Mouse (Mus musculus) left cerebral cortex, postnatal 10 days (tissue): ENCODE results near the gene Gm20388. TPM values are rescaled to one million over a fixed set of nuclear protein-coding genes. Genes with fewer than 3 reads are reported as not detected.

Experiments used
- DNase-seq, 2 experiments: peaks; one replicate each; pipeline ENCODE4 v3.0.0; 2021 to 2022; ENCODE audit warnings: low spot score in 2 of 2, mixed read lengths in 1 of 2; ENCODE audit errors: extremely low spot score in 1 of 2
- intact Hi-C: fragments of 180-260 bp; cut with DNase I; formaldehyde crosslinking; loops from one replicate; pipeline ENCODE4 v1.15.1; 2025
- total RNA-seq, 2 experiments: library from RNA; stranded (reverse); gene quantifications; 2 replicates each; pipeline ENCODE4 v1.2.3; 2021

Gm20388 gene
- total RNA-seq, 2 experiments from 2014 or later, result 4.4 to 9.0 TPM

DNA sequence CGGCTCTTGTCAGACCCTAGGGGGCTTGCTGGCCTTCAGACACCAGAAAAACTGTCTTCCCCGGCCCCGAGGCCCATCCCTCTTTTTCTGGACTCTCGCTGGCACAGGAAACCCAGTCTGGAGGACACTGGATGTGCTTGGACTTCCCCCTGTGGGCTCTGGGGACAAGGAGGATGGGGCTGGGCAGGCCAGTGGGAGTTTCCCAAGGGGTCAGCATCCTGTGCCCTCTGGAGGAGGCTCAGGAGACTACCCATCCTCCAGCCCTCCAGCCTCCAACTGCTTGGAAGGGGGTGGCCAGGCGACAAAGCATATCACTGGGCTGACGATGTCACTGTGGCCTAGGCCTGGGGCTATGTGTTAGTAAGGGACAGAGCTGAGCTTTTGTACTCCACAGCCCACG, 898.4 kb downstream of the Gm20388 start:
- intact Hi-C loops, result no loop called here
- peak in 1 of 2 experiments; percentile 61 for DNase-seq

DNA sequence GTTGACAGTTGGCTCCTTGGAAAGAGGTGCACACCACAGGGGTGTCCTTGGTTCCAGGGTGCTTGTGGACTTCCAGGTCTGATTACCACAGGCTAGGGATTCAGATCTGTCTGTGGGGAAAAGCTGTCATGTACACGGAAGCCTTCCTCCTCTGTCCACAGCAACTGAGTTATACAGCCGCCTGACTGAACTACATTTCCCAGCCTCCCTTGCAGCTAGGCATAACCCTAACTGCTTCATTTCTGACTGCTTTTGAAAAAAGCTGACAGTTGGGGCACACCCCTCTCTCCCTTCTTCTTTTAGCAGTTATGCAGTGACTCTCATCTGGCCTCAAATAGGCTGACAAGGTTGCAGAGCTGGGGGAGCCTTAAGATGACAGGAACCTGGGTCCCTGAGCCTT, 901.3 kb downstream of the Gm20388 start:
- DNase-seq, result no peak
- intact Hi-C loops, result no loop called here

DNA sequence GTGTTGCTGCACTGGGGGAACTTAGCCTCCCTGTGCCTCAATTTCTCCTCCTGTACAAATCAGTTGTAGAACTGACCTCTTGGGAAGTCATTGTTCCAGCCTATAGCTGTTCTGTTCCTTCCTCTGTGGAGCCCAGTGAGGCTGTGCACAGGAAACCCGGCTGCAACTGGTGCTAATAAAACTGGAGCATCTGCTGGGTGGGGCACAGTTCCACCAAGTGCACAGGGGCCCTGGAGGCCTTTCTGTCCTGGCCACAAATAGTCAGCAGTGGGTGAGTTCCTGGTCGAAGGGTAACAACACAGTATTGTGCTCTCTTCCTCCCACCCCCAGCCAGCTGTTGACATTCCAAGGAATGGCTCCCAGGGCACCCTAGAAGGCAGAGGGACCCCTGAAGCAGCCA, 902.4 kb downstream of the Gm20388 start:
- intact Hi-C loops, result no loop called here
- no peak for DNase-seq

DNA sequence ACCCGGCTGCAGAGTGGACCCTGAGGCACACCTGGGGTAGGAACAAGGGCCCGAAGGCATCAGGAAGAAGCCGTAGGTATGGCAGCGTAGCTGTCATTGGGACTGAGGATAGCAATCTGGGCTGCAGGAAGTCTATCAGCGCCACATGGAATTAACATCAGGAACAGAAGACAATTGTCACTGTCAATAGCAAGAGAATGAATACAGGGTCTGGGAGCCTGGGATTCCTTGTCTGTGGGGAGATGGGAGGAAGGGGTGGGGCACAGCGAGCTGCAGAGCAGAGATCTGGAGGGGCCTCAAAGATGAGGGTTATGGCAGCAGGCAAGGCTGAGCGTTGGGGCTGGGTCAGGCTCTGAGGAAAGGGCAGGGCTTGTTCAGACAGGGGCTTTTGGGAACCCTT, 903.2 kb downstream of the Gm20388 start:
- intact Hi-C loops, result no loop called here
- DNase-seq, result no peak

DNA sequence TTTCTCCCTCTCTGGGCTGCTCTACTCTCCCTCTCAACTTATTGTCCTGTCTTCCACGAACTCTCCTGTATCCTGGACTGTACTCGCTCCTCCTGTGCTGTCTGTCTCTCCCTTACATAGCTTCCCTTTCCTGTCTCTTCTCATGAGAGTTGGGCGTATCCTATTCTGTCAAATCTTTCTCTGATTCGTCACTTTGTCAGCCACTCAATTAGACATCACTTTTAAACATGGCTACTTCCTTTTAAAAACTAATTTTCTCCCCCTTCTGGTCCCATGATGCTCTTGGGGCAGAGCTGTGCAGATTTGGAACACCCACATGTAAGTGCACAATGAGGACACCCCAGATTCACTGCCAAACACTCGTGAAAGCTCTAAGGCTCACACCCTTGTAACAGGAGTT, 905.7 kb downstream of the Gm20388 start:
- DNase-seq, result no peak
- intact Hi-C loops, result no loop called here

DNA sequence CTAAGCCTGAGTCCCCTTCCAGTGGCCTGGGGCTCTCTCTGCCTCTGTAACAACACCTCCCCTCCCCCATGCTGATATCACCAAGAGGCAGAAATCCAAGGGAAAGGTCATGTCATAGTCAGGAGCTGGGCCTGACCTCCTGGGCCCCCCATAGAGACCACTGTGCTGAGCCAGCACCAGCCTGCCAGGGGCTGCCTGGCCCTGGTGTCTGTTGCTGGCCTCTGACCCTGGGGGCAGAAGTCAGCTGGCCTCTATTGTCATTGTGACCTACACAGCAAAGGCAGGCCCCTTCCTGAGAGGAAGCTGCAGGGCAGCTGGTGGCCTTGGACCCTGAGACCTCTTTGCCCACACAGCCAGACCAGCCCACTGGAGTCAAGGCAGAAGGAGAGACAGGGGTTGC, 909.3 kb downstream of the Gm20388 start:
- DNase-seq, result no peak
- intact Hi-C loops, result loop anchor here (10.0 kb wide), 1 partner anchor 695 kb away; no protein-coding TSS in a partner anchor

DNA sequence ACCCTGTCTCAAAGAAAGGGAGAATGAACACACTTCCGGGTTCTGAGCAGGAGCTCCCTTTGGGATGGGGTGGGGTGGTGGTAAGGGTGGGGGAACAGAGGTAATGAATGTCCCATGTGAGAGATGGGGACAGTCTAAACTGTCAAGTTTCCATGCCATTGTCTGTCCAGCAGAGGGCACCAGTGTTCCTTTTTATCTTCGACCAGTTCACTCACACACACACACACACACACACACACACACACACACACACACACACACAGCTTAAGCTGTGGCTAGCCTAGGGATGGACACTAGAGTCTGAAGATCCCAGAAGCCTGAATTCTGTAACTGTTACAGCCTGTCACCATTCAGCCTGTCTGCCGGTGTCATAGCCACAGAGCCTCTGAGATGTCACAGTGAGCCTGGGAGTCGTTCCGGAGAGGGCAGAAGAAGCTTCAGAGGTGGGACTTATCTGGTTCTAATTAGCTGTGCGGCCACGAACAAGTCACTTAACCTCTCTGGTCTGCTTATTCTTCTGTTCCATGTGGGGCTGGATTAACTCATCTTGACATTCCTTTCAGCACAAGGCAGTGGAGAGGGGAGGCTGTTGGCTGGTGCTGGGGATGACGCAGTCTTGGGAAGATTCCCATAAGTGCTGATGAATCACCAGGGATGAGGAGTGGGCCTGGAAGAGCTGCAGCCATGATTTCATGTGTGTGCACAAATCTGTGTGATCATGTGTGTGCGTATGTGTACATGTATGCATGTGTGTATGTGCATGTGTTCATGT, 910.9 kb downstream of the Gm20388 start:
- DNase-seq, result peak; percentile 8 to 76
- intact Hi-C loops, result loop anchor here (1.0 to 10.0 kb wide), 2 partner anchors 271 to 693 kb away; no protein-coding TSS in a partner anchor

DNA sequence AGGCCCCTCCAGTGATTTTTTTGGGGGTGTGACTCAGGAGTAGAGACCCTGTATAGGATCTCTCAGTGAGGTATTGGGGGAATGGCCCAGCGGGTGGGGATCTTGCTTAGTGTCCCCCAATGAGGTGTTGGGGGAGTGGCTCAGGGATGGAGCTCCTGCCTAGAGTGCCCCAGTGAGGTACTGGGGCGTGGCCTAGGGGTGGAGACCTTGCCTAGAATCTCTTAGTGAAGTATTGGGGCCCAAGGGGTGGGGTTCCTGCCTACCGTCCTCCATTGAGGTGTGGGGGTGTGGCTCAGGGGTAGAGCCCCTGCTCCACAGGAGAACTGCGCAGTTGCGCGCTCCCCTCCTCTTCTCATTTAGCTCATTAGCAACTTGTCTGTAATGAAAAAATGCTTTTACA, 912.7 kb downstream of the Gm20388 start:
- intact Hi-C loops, result loop anchor here (10.0 kb wide), 1 partner anchor 691 kb away; no protein-coding TSS in a partner anchor
- DNase-seq, result no peak

DNA sequence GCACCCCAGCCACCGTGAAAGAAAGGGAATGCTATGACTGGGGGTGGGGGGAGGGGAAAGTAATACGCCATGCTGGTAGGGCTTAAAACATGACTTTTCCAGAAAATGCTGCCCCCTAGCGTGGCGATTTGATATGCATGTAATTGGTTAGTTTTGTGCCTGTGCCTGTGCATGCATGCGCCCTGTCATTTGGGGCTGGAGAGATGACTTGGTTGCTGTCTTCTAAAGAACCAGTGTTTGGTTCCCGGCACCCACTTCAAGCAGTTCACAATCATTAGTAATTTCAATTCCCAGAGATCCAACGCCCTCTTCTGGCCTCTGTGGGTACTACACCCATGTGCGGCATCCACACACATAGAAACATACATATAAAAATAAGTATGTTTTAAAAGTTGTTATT, 913.2 kb downstream of the Gm20388 start:
- intact Hi-C loops, result loop anchor here (10.0 kb wide), 1 partner anchor 691 kb away; no protein-coding TSS in a partner anchor
- no peak for DNase-seq

DNA sequence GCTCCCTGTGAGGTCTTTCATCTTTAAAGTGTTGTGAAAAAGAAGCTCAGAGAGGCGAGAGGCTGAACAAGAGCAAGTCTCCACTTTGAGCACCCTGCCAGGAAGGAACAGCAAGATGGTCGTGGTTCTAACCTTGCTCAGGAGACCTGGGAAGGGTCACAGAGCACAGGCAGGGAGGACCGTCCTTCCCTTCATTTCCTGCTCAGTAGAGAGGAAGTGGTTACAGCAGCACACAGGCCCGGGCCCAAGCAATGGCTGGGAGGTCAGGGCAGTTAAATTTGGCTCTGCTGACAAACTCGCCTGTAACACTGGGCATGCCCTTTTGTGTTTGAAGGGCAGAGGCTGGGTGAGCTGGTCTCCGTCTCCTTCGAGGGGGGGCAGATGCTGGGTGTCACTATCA, 914.0 kb downstream of the Gm20388 start:
- intact Hi-C loops, result loop anchor here (10.0 kb wide), 1 partner anchor 690 kb away; no protein-coding TSS in a partner anchor
- DNase-seq, result no peak

DNA sequence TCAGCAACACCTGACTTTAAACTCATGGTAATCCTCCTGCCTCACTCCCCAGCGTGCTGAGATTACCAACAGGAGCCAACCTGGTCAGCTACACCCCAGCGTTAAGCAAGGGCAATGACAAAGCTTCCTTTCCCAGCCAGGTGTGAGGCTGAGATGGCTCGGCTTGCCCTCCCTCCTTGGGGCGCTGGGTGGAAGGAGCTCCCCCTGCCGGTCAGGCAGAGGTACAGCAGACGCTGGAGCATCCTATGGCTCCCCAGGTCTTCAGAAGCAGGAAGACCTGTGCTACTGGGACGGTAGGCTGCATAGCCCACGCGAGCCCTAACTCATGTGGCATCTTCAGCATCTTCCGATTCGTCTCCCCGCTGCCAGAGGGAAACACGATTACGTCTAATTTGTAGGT, 917.6 kb downstream of the Gm20388 start:
- DNase-seq, result no peak
- intact Hi-C loops, result loop anchor here (10.0 kb wide), 1 partner anchor 687 kb away; no protein-coding TSS in a partner anchor

DNA sequence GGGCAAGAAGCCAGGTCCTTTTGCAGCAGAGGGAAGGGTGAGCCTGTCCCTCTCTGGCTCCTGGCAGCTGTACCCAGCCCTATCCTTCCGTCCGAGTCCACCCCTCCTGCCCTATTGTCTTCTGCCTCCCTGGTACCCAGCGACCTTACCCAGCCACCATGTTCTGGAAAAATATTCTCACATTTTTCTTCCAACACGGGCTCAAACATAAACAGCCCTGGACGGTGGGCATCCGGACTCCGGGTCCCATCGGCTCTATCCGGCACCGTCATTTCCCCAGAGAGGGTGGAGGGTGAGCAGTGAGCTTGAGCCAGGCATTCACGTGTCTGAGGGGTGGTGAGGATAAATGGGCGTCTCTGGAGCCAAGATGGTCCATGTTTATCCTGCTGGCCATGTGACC, 920.0 kb downstream of the Gm20388 start:
- intact Hi-C loops, result no loop called here
- no peak for DNase-seq

DNA sequence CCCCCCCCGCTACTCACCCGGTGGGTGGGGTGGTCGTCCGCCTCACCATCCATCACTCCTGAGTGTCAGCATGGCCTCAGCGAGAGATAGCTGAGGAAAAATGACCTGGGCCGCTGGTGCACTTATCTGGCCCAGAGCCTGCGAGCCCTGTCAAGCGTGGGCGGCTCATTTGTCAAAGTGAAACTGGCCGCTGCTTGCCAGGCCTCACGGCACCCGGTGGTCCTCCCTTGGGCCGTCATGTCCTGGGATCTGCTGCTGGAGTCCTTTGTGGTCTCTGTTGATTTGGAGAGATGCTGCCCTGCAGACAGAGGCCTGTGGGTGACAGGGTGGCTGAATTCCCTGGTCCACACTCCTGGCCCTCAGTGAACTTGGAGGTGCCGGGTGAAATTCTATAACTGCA, 921.4 kb downstream of the Gm20388 start:
- intact Hi-C loops, result no loop called here
- DNase-seq, result no peak

DNA sequence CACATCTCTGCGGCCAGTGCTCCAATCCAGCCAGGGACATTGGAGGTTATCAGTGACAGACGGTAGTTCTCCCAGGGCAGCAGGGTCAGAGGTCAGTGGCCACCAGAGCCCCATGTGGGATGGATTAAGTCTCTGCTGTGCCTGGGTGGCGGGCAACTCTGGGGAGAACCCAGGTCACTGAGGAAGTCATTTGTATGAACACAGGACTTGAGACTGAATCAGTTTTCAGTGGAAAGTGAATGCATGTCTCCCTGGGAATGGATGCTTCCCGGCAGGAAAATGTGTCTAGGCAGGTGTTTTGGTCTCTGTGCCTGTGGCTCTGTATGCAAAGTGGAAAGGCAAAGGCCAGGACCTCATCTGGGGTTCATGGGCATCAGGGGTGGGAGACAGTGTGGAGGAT, 922.6 kb downstream of the Gm20388 start:
- DNase-seq, result no peak
- intact Hi-C loops, result no loop called here

DNA sequence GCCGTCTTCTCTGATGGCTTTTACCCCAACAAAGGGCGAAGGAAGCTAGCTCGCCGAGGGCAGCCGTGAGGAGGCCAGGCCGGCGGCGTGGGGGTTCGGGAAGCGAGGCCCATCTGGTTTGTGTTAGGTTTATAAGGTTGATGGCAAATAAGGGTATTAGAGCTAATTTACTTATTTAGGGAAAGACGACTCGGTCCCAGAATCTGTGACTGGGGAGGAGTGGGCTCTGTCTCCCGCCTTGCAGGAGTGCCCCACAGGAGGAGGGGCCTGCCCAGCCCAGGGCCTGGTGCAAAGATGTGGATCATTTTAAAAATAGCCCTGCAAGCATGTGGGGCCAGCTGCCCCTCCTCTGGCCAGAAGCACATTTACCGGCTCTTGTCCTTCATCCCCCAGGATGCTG, 928.4 kb downstream of the Gm20388 start:
- DNase-seq, result no peak
- intact Hi-C loops, result no loop called here

DNA sequence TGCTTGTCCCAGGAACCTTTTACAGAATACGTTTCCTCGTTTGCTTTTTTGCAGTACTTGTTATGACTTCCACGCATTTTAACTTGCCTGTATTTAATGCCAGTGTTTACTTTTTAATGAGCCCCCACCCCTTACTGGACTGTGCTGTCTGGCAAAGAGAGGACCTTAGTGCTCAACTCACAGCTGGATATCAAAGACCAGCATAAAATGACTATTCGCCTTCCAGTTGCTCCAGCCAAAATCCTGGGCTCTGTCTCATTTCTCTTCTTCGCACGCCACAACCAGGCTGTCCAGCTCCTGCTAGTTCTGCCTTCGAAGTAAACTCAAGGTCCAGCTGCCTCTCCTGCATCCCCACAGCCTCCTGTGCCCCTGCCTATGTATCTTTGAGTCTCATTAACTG, 932.4 kb downstream of the Gm20388 start:
- no peak for DNase-seq
- intact Hi-C loops, result no loop called here

DNA sequence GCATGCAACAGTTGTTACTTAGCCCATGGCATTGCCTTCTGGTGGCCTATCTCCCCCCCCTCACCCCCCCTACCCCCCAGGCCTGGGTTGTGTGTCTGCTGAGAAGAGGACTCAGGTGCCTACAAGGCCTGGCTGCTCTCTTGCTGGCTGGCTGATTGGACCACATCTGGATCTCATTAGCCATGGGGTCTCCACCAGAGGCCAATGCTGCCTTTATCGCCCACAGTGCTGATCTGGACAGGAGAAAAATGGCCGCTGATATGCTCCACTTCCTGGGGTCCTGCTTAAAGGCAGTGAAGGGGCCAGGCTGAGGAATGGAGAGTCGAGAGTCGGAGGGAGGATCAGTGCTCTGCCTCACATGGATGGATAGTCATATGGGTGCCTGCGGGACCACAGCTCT, 935.4 kb downstream of the Gm20388 start:
- intact Hi-C loops, result no loop called here
- DNase-seq, result no peak

DNA sequence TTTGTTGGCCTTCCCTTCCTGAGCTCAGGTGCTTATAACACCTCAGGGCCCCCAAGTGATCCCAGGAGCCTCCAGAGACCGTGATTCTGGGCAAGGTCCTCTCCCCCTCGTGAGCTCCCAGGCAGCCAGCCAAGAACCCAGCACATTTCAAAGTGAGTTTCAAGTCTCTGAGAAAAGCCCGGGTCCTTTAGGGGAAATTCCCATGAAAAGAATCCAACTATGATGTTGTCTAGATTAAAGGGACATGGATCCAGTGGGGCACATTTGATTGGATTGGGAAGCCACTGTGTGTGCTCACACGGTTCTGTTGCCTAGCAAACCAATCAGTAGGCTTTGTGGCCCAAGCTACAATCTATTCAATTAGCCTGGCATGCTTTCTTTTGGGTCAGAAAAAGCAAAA, 936.6 kb downstream of the Gm20388 start:
- no peak for DNase-seq
- intact Hi-C loops, result no loop called here

DNA sequence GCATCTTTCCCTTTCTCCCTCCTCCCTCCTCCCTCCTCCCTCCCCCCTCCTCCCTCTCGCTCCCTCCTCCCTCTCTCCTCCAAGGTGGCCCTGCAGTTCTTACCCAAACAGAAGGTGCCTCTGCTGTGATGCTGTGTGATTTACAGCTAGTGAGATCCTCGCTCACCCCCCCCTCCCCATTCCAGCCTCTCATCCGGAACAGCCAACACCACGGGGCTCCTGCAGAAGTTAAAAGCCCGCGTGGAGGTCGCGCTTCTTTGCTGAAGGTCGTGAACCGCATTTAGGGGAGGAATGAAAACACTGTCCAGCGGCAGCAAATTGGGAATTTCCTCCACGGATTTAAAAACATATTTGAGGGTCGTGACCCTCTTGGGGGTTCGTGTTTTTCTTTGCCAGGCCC, 937.1 kb downstream of the Gm20388 start:
- intact Hi-C loops, result no loop called here
- no peak for DNase-seq

DNA sequence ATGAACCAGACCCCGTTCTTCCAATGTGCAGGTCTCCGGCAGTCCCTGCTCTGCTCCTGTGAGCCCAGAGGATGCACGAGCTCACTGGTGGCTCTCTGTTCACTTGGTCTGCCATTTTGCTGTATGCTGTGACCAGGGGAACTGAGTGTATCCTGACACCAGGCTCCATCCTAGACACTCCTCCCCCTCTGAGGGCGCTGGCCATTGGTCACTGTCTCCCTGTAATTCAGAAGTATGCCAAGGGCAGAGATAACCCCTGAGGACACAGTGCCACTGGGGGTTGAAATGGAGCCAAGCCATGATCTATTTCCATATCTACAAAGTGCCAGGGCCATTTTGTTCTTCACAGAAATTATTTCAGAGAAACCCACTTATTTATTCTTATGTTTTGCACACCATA, 937.8 kb downstream of the Gm20388 start:
- intact Hi-C loops, result no loop called here
- DNase-seq, result no peak

DNA sequence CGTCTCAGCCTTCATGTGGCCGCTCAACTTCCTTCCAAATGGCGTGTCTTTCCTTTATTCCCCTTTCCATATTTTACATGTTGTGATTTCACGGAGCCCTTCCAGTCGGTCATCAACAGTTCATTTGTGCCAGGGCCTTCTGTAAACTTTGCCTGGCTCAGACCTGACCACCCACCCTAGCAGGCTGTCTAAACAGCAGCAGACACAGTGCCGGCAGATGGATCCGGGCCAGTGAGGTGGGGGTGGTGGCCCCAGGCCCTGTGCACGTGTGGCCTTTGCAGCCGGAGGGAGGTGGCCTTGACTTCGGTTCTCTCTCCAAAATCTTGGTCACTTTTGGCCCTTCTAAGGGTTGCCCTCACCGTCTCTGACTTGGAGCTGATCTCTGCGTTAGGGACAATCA, 940.8 kb downstream of the Gm20388 start:
- no peak for DNase-seq
- intact Hi-C loops, result no loop called here
